Mouse (Mus musculus): ENCODE measurements around the gene Prpf31. TPM values are rescaled to one million over a fixed set of nuclear protein-coding genes. Genes with fewer than 3 reads are reported as not detected.

Prpf31 gene
- total RNA-seq, 2 experiments from 2014 or later = 50.9 to 51.1 TPM

- intact Hi-C loops (cut with DNase I) = no loop called here
- DNase-seq (ENCODE audit: low spot score in 2 of 2) = no peak
These were observed 45.4 kb downstream of the Prpf31 start for GRCm38 (mm10) chr7:3675228-3675548.

GRCm38 (mm10) chr7:3676371-3676770 lies 46.6 kb downstream of the Prpf31 start:
- DNase-seq (ENCODE audit: low spot score in 2 of 2) = no peak
- intact Hi-C loops (cut with DNase I) = no loop called here

GRCm38 (mm10) chr7:3677342-3677741 lies 47.6 kb downstream of the Prpf31 start, which contains the start of gene Tmc4:
Tmc4 (minus strand) TSS chr7:3677553.
- intact Hi-C loops (cut with DNase I) = no loop called here

GRCm38 (mm10) chr7:3683908-3684550 lies 54.2 kb downstream of the Prpf31 start:
- intact Hi-C loops (cut with DNase I) = no loop called here

More at GRCm38 (mm10) chr7:3677342-3677741, 47.6 kb downstream of the Prpf31 start, which contains the start of gene Tmc4:
- DNase-seq (ENCODE audit: low spot score in 2 of 2) = no peak

GRCm38 (mm10) chr7:3684698-3685097 lies 54.9 kb downstream of the Prpf31 start:
- intact Hi-C loops (cut with DNase I) = no loop called here
- no peak for DNase-seq (ENCODE audit: low spot score in 2 of 2)

More at GRCm38 (mm10) chr7:3683908-3684550, 54.2 kb downstream of the Prpf31 start:
- peak; percentile 31 to 56 for DNase-seq (ENCODE audit: low spot score in 2 of 2)

GRCm38 (mm10) chr7:3685400-3686187 lies 55.8 kb downstream of the Prpf31 start:
- DNase-seq (ENCODE audit: low spot score in 2 of 2) = no peak

GRCm38 (mm10) chr7:3691919-3692318 lies 62.1 kb downstream of the Prpf31 start:
- intact Hi-C loops (cut with DNase I) = loop anchor here (5.0 kb wide), 1 partner anchor 45 kb away; the partner anchor contains the start of gene Cnot3
- no peak for DNase-seq (ENCODE audit: low spot score in 2 of 2)

More at GRCm38 (mm10) chr7:3685400-3686187, 55.8 kb downstream of the Prpf31 start:
- intact Hi-C loops (cut with DNase I) = no loop called here

Small RNAs within 50 kb of the gene (microRNA-seq; reads per million reads assigned to microRNA genes)
- gene Gm25100 = 0 reads per million in 2 experiments
- 6.4 to 7.1 reads per million in 2 experiments for gene Mir3572

Other genes starting within 250 kb of the Prpf31 start
- 100 to 1,000 TPM; 176 to 203 TPM for gene Cacng8, start 239.3 kb upstream of the Prpf31 start, total RNA-seq (2021)
- gene Cacng6, start 205.8 kb upstream of the Prpf31 start, total RNA-seq (2021) = 1 to 10 TPM; 2.0 to 2.7 TPM
- gene Tarm1, start 127.4 kb upstream of the Prpf31 start, total RNA-seq (2021) = not detected
- gene Oscar, start 13.8 kb upstream of the Prpf31 start, total RNA-seq (2021) = 1 to 10 TPM; 1.2 to 1.8 TPM
- 100 to 1,000 TPM; 546 to 598 TPM for gene Ndufa3, start 12.6 kb upstream of the Prpf31 start, total RNA-seq (2021)
- gene Tfpt, start 56 bp upstream of the Prpf31 start, total RNA-seq (2021) = 10 to 100 TPM; 37.0 to 43.8 TPM
- 10 to 100 TPM; 49.7 to 55.9 TPM for gene Cnot3, start 15.3 kb downstream of the Prpf31 start, total RNA-seq (2021)
- gene Leng1, start 35.9 kb downstream of the Prpf31 start, total RNA-seq (2021) = 1 to 10 TPM; 4.0 to 4.9 TPM
- gene Tmc4, start 47.6 kb downstream of the Prpf31 start, total RNA-seq (2021) = 1 to 10 TPM; 4.3 to 4.6 TPM
- gene Tsen34, start 62.9 kb downstream of the Prpf31 start, total RNA-seq (2021) = 10 to 100 TPM; 61.2 to 74.1 TPM
- gene Mboat7, start 63.5 kb downstream of the Prpf31 start, total RNA-seq (2021) = 100 to 1,000 TPM; 165 to 167 TPM
- 100 to 1,000 TPM; 367 to 392 TPM for gene Rps9, start 74.0 kb downstream of the Prpf31 start, total RNA-seq (2021)
- gene Pirb, start 90.4 kb downstream of the Prpf31 start, total RNA-seq (2021) = under 1 TPM; 0.09 to 0.15 TPM
- gene Gm15448, start 195.7 kb downstream of the Prpf31 start, total RNA-seq (2021) = not detected
- gene Pira2, start 215.1 kb downstream of the Prpf31 start, total RNA-seq (2021) = not detected

Data from left cerebral cortex, postnatal 14 days (tissue).